Mouse (Mus musculus) liver, embryonic 14.5 days (tissue): ENCODE results near the gene Klf11. TPM values are rescaled to one million over a fixed set of nuclear protein-coding genes. Genes with fewer than 3 reads are reported as not detected.
A peak's percentile ranks its signal among the peaks of the same experiment; 100 is the strongest.

ENCODE experiments used
- ATAC-seq: fragments of 200-750 bp; cut with Nextera tagmentation; 2 replicates; pipeline ENCODE4 v1.8.0; 2017; ENCODE audit warnings: moderate number of reproducible peaks, mild to moderate bottlenecking, moderate library complexity; ENCODE audit not compliant: insufficient read depth
- DNase-seq, 3 experiments: peaks; one replicate each; pipeline ENCODE4 v3.0.0-alpha.2; 2012 to 2013; ENCODE audit warnings: low read depth in 3 of 3, low spot score in 3 of 3
- H3K27ac ChIP-seq: fragments of 300-500 bp; sonication (generic); 2 replicates; pipeline ENCODE4 v1.5.1; 2014; ENCODE audit warnings: moderate library complexity, mild to moderate bottlenecking, control low read depth, inconsistent platforms
- H3K27me3 ChIP-seq: fragments of 300-500 bp; sonication (generic); 2 replicates; pipeline ENCODE4 v1.6.1; 2014; ENCODE audit warnings: mild to moderate bottlenecking, low read length, moderate library complexity; ENCODE audit not compliant: control insufficient read depth, insufficient read depth
- H3K36me3 ChIP-seq: fragments of 300-500 bp; sonication (generic); replicated peaks from 2 replicates; pipeline ENCODE4 v1.6.1; 2014; ENCODE audit warnings: low read depth; ENCODE audit not compliant: control insufficient read depth, insufficient read depth
- H3K4me1 ChIP-seq, 2 experiments: fragments of 200-500 bp in 1 of 2; fragments of 300-500 bp in 1 of 2; sonication (generic) in 1 of 2; replicated peaks; 2 replicates each; pipeline ENCODE4 v1.6.1; 2012 to 2014; ENCODE audit warnings: antibody characterized with exemption in 1 of 2, inconsistent platforms in 1 of 2, low read length in 1 of 2; ENCODE audit not compliant: control insufficient read depth in 2 of 2, insufficient read depth in 2 of 2
- H3K4me2 ChIP-seq: fragments of 300-500 bp; sonication (generic); 2 replicates; pipeline ENCODE4 v1.6.1; 2014; ENCODE audit warnings: low read depth, mild to moderate bottlenecking, control low read depth, moderate library complexity
- H3K4me3 ChIP-seq, 2 experiments: fragments of 200-500 bp in 1 of 2; fragments of 300-500 bp in 1 of 2; sonication (generic) in 1 of 2; 2 replicates each; pipeline ENCODE4 v1.5.1; 2012 to 2014; ENCODE audit warnings: low read depth in 2 of 2, low read length in 2 of 2, mild to moderate bottlenecking in 2 of 2, control low read depth in 1 of 2, inconsistent platforms in 1 of 2, moderate library complexity in 1 of 2; ENCODE audit not compliant: insufficient read depth in 1 of 2
- H3K9ac ChIP-seq: fragments of 300-500 bp; sonication (generic); replicated peaks from 2 replicates; pipeline ENCODE4 v1.6.1; 2014; ENCODE audit warnings: mild to moderate bottlenecking, control low read depth, moderate library complexity
- H3K9me3 ChIP-seq: fragments of 300-500 bp; sonication (generic); 2 replicates; pipeline ENCODE4 v1.6.1; 2016; ENCODE audit warnings: low read length, mixed read lengths; ENCODE audit not compliant: control insufficient read depth
- CTCF ChIP-seq: IDR thresholded peaks from 2 replicates; pipeline ENCODE4 v1.5.1; 2016; ENCODE audit warnings: antibody characterized with exemption, low read depth, control low read depth
- EP300 ChIP-seq: IDR thresholded peaks from 2 replicates; pipeline ENCODE4 v1.6.1; 2016; ENCODE audit warnings: antibody characterized with exemption, low read depth
- WGBS: fragments of 180-500 bp; shearing (Covaris S2); extraction: QIAGEN DNeasy Blood & Tissue Kit; methylation state at CpG from one replicate; pipeline ENCODE4 v1.1.7; 2014; ENCODE audit not compliant: insufficient replicate concordance; 5-methylcytosine and 5-hydroxymethylcytosine counted together
- polyA plus RNA-seq, 2 experiments: library from polyadenylated mRNA; depleted of rRNA in 1 of 2; stranded (reverse) in 1 of 2; unstranded in 1 of 2; fragments of >200 nt; fragmentation: Nextera tagmentation in 1 of 2; extraction: Ambion mirVana in 1 of 2; gene quantifications; 2 replicates each; pipeline versions ENCODE4 v1.2.1 to v1.2.3; 2012 to 2014

Klf11 gene
- polyA plus RNA-seq, 2 experiments = 5.4 to 6.9 TPM

DNA sequence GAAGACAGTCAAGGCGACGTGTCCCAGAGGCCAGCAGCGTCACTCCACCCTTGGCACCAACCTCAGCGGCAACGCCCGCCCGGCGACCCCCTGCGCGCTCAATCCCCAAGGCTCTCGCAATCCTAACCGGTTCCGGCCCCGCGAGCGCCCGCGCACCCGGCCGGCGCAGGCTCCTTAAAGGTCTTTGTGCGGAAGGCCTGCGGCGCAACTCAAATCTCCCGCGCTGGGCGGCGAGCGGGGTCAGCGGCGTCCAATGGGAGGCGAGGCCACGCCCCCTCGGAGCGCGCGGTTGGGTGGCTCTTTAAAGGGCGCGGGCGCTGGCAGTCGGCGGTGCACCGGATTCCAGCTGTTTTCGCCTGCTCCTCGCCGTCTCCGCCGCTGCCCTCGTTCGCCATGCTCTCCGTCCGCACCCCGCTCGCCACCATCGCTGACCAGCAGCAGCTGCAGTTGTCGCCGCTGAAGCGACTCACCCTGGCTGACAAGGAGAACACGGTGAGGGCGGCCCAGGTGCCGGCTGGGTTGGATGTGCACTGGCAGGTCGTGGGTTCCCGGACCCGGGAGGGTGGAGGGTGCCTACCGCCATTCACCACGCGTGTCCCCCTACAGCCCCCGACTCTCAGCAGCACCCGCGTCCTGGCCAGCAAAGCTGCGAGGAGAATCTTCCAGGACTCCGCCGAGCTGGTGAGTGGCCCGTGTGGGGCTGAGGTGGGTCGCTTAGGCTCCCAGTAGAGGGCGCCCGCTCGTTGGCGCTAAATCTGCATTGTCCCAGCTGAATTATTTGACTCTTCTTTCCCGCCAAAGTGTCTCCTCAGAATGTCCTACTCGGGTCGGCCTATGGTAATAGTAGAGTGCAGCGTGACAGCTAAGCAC, 57.1 kb downstream of the Klf11 start, which contains the start of gene Rrm2:
Gene Rrm2, plus strand, starts transcription at position 288 of the 870 bp plus-strand sequence.
- Histone ChIP-seq H3K4me2 (peak within 1 kb of the TSS; percentile 98), H3K27me3 (no peaks in the 10 kb centered on the region), H3K9ac (peak within 1 kb of the TSS; percentile 90), H3K27ac (peak within 1 kb of the TSS; percentile 93), H3K9me3 (no peaks in the 10 kb centered on the region), H3K4me1 (peaks cover 41 to 50% of the 10 kb centered on the region in 2 experiments), H3K36me3 (peaks cover 44% of the 10 kb centered on the region), H3K4me3 (peak within 1 kb of the TSS; percentile 80 to 85)
- under 1% methylated on average over 83 of the region's 83 CpGs for WGBS
- TF ChIP-seq CTCF (peak; percentile 92), EP300 (peak; percentile 3; the same call in 1 of the 2 replicates)
- peak; percentile 92 to 93 (median 93) for DNase-seq
- peak; percentile 82 for ATAC-seq

DNA sequence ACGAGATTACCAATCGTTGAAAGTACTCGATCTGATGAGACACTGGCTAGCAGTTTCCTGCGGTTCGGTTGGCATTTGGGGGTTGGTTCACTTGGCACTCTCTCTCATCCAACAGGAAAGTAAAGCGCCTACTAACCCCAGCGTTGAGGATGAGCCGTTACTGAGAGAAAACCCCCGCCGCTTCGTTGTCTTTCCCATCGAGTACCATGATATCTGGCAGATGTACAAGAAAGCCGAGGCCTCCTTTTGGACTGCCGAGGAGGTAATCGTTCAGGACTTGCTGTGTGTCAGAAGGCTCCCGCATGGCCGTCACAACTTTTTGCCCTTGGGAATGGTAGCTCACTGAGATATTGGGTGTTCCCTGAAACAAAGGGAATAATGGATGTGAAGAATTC, 57.7 kb downstream of the Klf11 start:
- Histone ChIP-seq H3K4me1 (peaks cover 35 to 44% of the 10 kb centered on the region in 2 experiments), H3K27ac (peak overlapping the region; percentile 84), H3K9me3 (no peaks in the 10 kb centered on the region), H3K9ac (peak overlapping the region; percentile 90), H3K4me2 (peak overlapping the region; percentile 98), H3K36me3 (peaks cover 50% of the 10 kb centered on the region), H3K4me3 (peak overlapping the region; percentile 66 to 80), H3K27me3 (no peaks in the 10 kb centered on the region)
- ATAC-seq = no peak
- WGBS = under 1% methylated on average over 17 of the region's 17 CpGs
- no peak for DNase-seq
- TF ChIP-seq EP300 = no peak
- no peak for TF ChIP-seq CTCF

GRCm38 (mm10) chr12:24709409-24709808, 58.3 kb downstream of the Klf11 start:
- peaks cover 34 to 42% of the 10 kb centered on the region in 2 experiments for H3K4me1 ChIP-seq
- DNase-seq (no peak), ATAC-seq (no peak)
- H3K9me3 ChIP-seq = no peaks in the 10 kb centered on the region
- H3K27ac ChIP-seq = peak overlapping the region; percentile 84
- H3K4me2 ChIP-seq = peak overlapping the region; percentile 98
- H3K36me3 ChIP-seq = peaks cover 56% of the 10 kb centered on the region
- 7% methylated on average over 6 of the region's 6 CpGs for WGBS
- H3K4me3 ChIP-seq = peak overlapping the region; percentile 66 to 80
- peak overlapping the region; percentile 90 for H3K9ac ChIP-seq
- no peaks in the 10 kb centered on the region for H3K27me3 ChIP-seq
- TF ChIP-seq EP300 = no peak
- no peak for TF ChIP-seq CTCF

GRCm38 (mm10) chr12:24709831-24710508, 58.9 kb downstream of the Klf11 start:
- H3K27ac ChIP-seq = peak overlapping the region; percentile 84
- peak; percentile 73 for TF ChIP-seq CTCF
- no peak for TF ChIP-seq EP300
- H3K4me2 ChIP-seq = peak overlapping the region; percentile 98
- peak overlapping the region; percentile 66 to 80 for H3K4me3 ChIP-seq
- H3K36me3 ChIP-seq = peaks cover 62% of the 10 kb centered on the region
- DNase-seq (peak; percentile 79 to 84 (median 81)), ATAC-seq (no peak)
- H3K9ac ChIP-seq = peak overlapping the region; percentile 90
- peaks cover 36 to 43% of the 10 kb centered on the region in 2 experiments for H3K4me1 ChIP-seq
- H3K9me3 ChIP-seq = no peaks in the 10 kb centered on the region
- H3K27me3 ChIP-seq = no peaks in the 10 kb centered on the region
- WGBS = 32% methylated on average over 5 of the region's 5 CpGs
